Mouse (Mus musculus): Measurements from ENCODE around the gene Ctnna3. TPM values are rescaled to one million over a fixed set of nuclear protein-coding genes. Genes with fewer than 3 reads are reported as not detected.
A peak's percentile ranks its signal among the peaks of the same experiment; 100 is the strongest.
"Not testable (repeated sequence)": the region's sequence is repeated elsewhere in the genome, so short reads cannot be mapped to it uniquely, and the experiment has no call there.

Gene Ctnna3
- polyA plus RNA-seq, 1 experiment = 3.0 TPM

DNA sequence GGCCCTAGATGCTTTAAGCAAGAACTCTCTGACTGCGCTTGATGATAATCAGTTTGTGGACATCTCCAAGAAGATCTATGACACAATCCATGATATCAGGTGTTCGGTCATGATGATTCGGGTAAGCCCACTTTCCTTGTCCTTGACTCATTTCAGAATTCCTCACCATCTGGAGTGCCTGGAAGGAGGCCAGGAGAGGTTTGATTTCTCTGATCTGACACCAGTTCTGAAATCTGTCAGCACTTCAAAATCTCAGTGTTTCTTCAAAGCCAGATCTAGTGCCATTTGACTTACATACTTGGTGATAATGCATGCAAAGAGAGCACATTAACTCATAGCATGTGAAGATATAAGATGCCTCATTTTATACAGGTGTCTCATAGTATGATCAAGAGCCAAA is 1245.9 kb downstream of the Ctnna3 start:
- peak; percentile 18 to 40 for DNase-seq
- H3K27ac ChIP-seq (ENCODE audit: insufficient read depth, low read length) = no peak overlapping the region
- no peaks in the 10 kb centered on the region for H3K4me1 ChIP-seq (ENCODE audit: control insufficient read depth, insufficient read depth, low read length)
- no peak overlapping the region for H3K4me3 ChIP-seq (replicated peaks; ENCODE audit: insufficient read depth, low read depth, low read length)
- no peaks in the 10 kb centered on the region for H3K27me3 ChIP-seq (ENCODE audit: control insufficient read depth, insufficient read depth, low read length)
- 50% methylated on average over 3 of the region's 3 CpGs for WGBS
- TF ChIP-seq CTCF (IDR thresholded peaks at IDR 0.05; ENCODE audit: borderline replicate concordance, insufficient read depth, low read depth, low read length) = no peak

DNA sequence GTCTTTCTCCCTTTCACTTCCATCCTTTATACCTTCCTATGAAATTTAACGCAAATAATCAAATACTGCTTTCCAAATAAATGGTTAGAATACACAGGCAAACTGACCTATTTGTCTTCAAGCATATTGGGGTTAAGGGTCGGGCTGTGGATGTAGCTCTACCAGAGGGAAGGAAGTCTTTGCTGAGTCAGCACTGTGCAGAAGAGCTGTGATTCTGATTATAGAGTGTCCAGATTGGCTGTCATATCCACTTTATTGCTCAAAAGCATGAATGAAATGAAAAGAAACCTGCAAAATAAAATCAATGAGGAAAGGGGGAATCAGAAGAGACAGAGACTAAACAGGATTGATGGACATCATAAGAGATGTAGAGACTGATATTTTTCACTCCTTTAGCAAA is 1280.1 kb downstream of the Ctnna3 start:
- H3K4me1 ChIP-seq (ENCODE audit: control insufficient read depth, insufficient read depth, low read length) = no peaks in the 10 kb centered on the region
- no peaks in the 10 kb centered on the region for H3K27me3 ChIP-seq (ENCODE audit: control insufficient read depth, insufficient read depth, low read length)
- no peak for TF ChIP-seq POLR2A (IDR thresholded peaks at IDR 0.05; ENCODE audit: borderline replicate concordance, insufficient read depth, low read length)
- H3K27ac ChIP-seq (ENCODE audit: insufficient read depth, low read length) = no peak overlapping the region
- H3K4me3 ChIP-seq (replicated peaks; ENCODE audit: insufficient read depth, low read depth, low read length) = no peak overlapping the region
- no peak for DNase-seq
- WGBS = 77% methylated on average over 2 of the region's 2 CpGs

DNA sequence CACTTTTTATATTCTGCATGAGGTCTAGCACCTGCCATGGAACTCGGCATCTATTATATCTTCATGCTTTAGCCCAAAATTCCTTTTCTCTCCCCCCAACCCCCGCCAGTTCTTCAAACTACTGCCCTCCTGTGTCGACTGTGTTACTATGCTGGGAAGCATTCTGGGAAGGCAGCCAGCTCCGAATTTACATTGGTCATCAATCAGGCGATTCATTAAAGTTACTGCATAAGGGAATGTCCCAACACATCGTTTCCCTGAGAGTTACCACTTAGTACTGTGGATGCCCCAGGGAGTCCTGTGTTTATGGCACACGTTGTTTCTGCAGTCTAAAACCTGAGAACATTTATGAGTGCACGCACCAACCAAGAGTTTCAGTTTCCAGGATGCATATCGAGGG is 1288.1 kb downstream of the Ctnna3 start:
- TF ChIP-seq CTCF (IDR thresholded peaks at IDR 0.05; ENCODE audit: borderline replicate concordance, insufficient read depth, low read depth, low read length) (no peak), POLR2A (IDR thresholded peaks at IDR 0.05; ENCODE audit: borderline replicate concordance, insufficient read depth, low read length) (no peak)
- 21% methylated on average over 9 of the region's 9 CpGs for WGBS
- Histone ChIP-seq H3K27me3 (ENCODE audit: control insufficient read depth, insufficient read depth, low read length) (no peaks in the 10 kb centered on the region), H3K27ac (ENCODE audit: insufficient read depth, low read length) (no peak overlapping the region), H3K4me1 (ENCODE audit: control insufficient read depth, insufficient read depth, low read length) (no peaks in the 10 kb centered on the region; the same call in 1 of the 2 replicates), H3K4me3 (replicated peaks; ENCODE audit: insufficient read depth, low read depth, low read length) (no peak overlapping the region)
- DNase-seq = peak in 1 of 2 experiments; percentile 3

DNA sequence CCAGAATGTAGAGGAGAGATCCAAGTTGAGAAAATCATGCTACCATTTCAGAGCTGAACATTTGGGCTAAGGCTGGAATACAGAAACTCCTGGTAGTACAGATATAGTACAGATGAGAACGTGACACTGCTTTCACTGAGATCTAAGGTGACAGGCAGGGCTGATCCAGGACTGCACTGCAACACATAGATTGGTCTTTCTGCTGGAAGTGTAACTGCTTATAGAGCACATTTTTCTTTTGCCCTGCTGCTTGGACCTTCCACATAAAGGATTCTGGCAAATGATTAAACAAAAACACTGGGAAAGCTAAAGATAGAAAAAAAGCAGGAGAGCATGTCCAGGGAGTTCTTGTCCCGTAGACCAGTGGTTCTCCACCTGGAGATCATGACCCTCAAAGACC is 1305.8 kb downstream of the Ctnna3 start:
- no peaks in the 10 kb centered on the region for H3K4me1 ChIP-seq (ENCODE audit: control insufficient read depth, insufficient read depth, low read length)
- no peak for DNase-seq
- H3K27ac ChIP-seq (ENCODE audit: insufficient read depth, low read length) = no peak overlapping the region
- 86% methylated on average over 2 of the region's 2 CpGs for WGBS
- no peaks in the 10 kb centered on the region for H3K27me3 ChIP-seq (ENCODE audit: control insufficient read depth, insufficient read depth, low read length)
- no peak overlapping the region for H3K4me3 ChIP-seq (replicated peaks; ENCODE audit: insufficient read depth, low read depth, low read length)
- no peak for TF ChIP-seq POLR2A (IDR thresholded peaks at IDR 0.05; ENCODE audit: borderline replicate concordance, insufficient read depth, low read length)
- no peak for TF ChIP-seq CTCF (IDR thresholded peaks at IDR 0.05; ENCODE audit: borderline replicate concordance, insufficient read depth, low read depth, low read length)

DNA sequence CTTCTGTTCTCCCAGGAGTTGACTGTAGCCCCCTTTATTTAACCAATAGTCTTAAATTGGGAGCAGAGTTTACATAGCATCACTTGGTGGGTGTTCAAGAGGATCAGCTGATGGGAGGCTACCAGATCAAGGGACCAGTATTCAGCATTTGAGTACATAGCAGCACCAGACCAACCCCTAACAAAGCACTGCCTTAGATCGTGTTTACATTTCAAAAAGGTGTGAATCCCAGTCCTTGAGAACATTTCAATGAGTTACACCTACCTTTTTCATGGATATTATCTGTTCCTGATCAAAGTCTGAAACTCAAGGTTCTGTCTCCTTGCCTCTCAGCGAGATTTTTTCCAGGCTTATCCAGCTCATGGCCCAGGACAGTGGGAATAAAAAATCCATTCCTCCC is 1306.7 kb downstream of the Ctnna3 start:
- Histone ChIP-seq H3K27ac (ENCODE audit: insufficient read depth, low read length) (no peak overlapping the region), H3K27me3 (ENCODE audit: control insufficient read depth, insufficient read depth, low read length) (no peaks in the 10 kb centered on the region), H3K4me1 (ENCODE audit: control insufficient read depth, insufficient read depth, low read length) (no peaks in the 10 kb centered on the region), H3K4me3 (replicated peaks; ENCODE audit: insufficient read depth, low read depth, low read length) (no peak overlapping the region)
- TF ChIP-seq POLR2A (IDR thresholded peaks at IDR 0.05; ENCODE audit: borderline replicate concordance, insufficient read depth, low read length) = no peak
- no peak for TF ChIP-seq CTCF (IDR thresholded peaks at IDR 0.05; ENCODE audit: borderline replicate concordance, insufficient read depth, low read depth, low read length)
- no peak for DNase-seq
- WGBS = 48% methylated on average over 2 of the region's 2 CpGs

DNA sequence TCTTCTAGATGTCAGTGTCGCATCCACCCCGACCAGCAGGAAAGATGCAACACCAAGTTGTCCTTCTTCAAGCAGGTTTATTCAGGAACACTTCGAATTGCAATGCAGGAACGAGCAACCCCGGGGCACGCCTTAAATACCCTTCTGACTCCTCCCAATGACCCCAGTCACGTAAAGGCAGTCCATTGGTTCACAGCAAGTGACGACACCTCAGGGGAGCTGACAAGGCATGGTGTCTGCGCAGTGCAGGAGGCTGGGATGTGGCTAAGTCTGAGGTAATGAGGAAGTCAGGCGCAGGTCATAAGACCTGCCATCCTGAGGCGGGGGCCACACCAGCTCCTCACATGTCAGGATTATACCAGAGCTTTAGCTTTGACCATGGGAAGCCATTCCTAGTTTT is 1311.8 kb downstream of the Ctnna3 start:
- not testable (repeated sequence) for H3K27me3 ChIP-seq (ENCODE audit: control insufficient read depth, insufficient read depth, low read length); H3K27ac ChIP-seq (ENCODE audit: insufficient read depth, low read length); DNase-seq; H3K4me1 ChIP-seq (ENCODE audit: control insufficient read depth, insufficient read depth, low read length); H3K4me3 ChIP-seq (replicated peaks; ENCODE audit: insufficient read depth, low read depth, low read length)
- 87% methylated on average over 11 of the region's 11 CpGs for WGBS

DNA sequence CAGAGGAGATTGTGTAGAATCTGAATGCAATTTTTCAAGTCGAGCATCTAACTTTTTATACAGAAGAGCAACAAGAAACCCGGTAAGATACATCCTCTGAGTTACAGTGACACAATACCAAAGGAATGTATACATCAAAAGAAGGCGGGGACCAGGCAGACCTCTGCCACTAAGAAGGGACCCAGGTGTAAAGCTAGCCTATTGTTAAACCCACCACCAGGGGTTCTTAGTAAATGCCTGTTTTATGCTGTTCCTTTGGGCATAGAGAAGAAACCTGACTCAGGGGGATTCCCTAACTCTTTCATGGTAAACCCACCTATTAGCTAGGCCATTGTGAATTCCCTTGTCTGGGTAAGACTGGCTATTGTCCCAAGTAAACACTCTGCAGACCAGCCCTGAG is 1314.2 kb downstream of the Ctnna3 start:
- WGBS = 44% methylated on average over 3 of the region's 3 CpGs
- not testable (repeated sequence) for H3K27ac ChIP-seq (ENCODE audit: insufficient read depth, low read length); H3K4me1 ChIP-seq (ENCODE audit: control insufficient read depth, insufficient read depth, low read length); H3K4me3 ChIP-seq (replicated peaks; ENCODE audit: insufficient read depth, low read depth, low read length); H3K27me3 ChIP-seq (ENCODE audit: control insufficient read depth, insufficient read depth, low read length); DNase-seq

DNA sequence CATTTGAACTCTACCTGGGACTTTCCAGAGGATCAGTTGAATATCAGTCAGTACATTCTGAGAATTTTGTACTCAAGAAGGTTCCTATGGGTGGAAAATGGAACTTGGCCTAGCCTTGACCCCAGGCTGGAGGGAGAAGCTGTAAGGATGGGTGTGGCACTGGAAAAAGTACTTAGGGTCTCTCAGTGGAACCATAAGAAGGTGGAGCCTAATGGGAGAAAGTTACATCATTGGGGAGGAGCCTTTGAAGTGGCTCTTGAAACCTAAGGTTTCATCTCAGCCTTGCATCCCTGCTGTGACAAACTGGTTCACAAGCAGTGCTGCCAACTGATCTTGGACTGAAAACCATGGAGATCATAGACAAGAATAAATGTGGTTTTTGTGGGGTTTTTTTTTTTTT is 1318.8 kb downstream of the Ctnna3 start:
- Histone ChIP-seq H3K27me3 (ENCODE audit: control insufficient read depth, insufficient read depth, low read length) (no peaks in the 10 kb centered on the region), H3K27ac (ENCODE audit: insufficient read depth, low read length) (no peak overlapping the region), H3K4me1 (ENCODE audit: control insufficient read depth, insufficient read depth, low read length) (no peaks in the 10 kb centered on the region), H3K4me3 (replicated peaks; ENCODE audit: insufficient read depth, low read depth, low read length) (no peak overlapping the region)
- peak in 1 of 2 experiments; percentile 11 for DNase-seq
- TF ChIP-seq POLR2A (IDR thresholded peaks at IDR 0.05; ENCODE audit: borderline replicate concordance, insufficient read depth, low read length) = no peak
- TF ChIP-seq CTCF (IDR thresholded peaks at IDR 0.05; ENCODE audit: borderline replicate concordance, insufficient read depth, low read depth, low read length) = no peak

DNA sequence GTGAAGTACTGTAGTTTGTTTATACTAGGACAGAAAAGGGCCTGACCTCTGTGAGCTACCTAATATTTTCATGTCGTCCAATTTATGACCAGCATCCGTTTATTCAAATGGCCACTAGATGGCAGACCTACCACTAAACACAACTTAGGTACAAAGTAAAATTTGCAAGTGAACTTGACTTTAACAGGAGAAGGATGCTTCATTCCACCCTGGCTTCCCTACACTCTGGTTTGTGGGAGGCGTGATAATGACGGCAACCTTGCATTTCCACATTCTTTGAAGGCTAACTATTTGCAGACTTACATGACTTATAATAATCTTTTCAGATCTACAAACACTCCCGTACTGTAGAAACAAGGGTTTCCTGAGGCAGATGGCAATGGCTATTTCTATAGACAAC is 1320.9 kb downstream of the Ctnna3 start:
- Histone ChIP-seq H3K27ac (ENCODE audit: insufficient read depth, low read length) (no peak overlapping the region), H3K4me3 (replicated peaks; ENCODE audit: insufficient read depth, low read depth, low read length) (no peak overlapping the region), H3K4me1 (ENCODE audit: control insufficient read depth, insufficient read depth, low read length) (no peaks in the 10 kb centered on the region), H3K27me3 (ENCODE audit: control insufficient read depth, insufficient read depth, low read length) (no peaks in the 10 kb centered on the region)
- DNase-seq = peak; percentile 19 to 35
- WGBS = 37% methylated on average over 5 of the region's 5 CpGs
- peak; percentile 45; the same call in 1 of the 2 replicates for TF ChIP-seq CTCF (IDR thresholded peaks at IDR 0.05; ENCODE audit: borderline replicate concordance, insufficient read depth, low read depth, low read length)
- no peak for TF ChIP-seq POLR2A (IDR thresholded peaks at IDR 0.05; ENCODE audit: borderline replicate concordance, insufficient read depth, low read length)
